Mouse (Mus musculus): Measurements from ENCODE around the gene Il12b. TPM values are rescaled to one million over a fixed set of nuclear protein-coding genes. Genes with fewer than 3 reads are reported as not detected.
"Not testable (repeated sequence)": the region's sequence is repeated elsewhere in the genome, so short reads cannot be mapped to it uniquely, and the experiment has no call there.

Il12b gene
- polyA plus RNA-seq, 1 experiment from 2014 or later: not detected

GRCm38 (mm10) chr11:44425626-44426025, 25.8 kb downstream of the Il12b start:
- ATAC-seq (ENCODE audit: low FRiP score, low TSS enrichment) (no peak), DNase-seq (ENCODE audit: low spot score) (no peak)
- no peak overlapping the region for H3K9ac ChIP-seq (ENCODE audit: low read length)
- no peak overlapping the region for H3K4me3 ChIP-seq (ENCODE audit: low read depth, low read length)
- H3K27me3 ChIP-seq (ENCODE audit: control insufficient read depth, insufficient read depth, low read length): no peaks in the 10 kb centered on the region
- H3K9me3 ChIP-seq (ENCODE audit: control insufficient read depth, low read length): no peaks in the 10 kb centered on the region
- 70% methylated on average over 6 of the region's 6 CpGs for WGBS
- H3K27ac ChIP-seq (replicated peaks): no peak overlapping the region
- H3K4me2 ChIP-seq (replicated peaks; ENCODE audit: low read depth): no peak overlapping the region
- TF ChIP-seq EP300 (optimal IDR thresholded peaks at IDR 0.05) (no peak), CTCF (IDR thresholded peaks at IDR 0.05; ENCODE audit: low read depth) (no peak)
- H3K4me1 ChIP-seq (replicated peaks; ENCODE audit: control insufficient read depth, insufficient read depth): no peaks in the 10 kb centered on the region
- H3K36me3 ChIP-seq (ENCODE audit: control insufficient read depth, insufficient read depth, low read length): no peaks in the 10 kb centered on the region

- H3K27me3 ChIP-seq (ENCODE audit: control insufficient read depth, insufficient read depth, low read length): no peaks in the 10 kb centered on the region
- H3K27ac ChIP-seq (replicated peaks): no peak overlapping the region
- TF ChIP-seq EP300 (optimal IDR thresholded peaks at IDR 0.05) (no peak), CTCF (IDR thresholded peaks at IDR 0.05; ENCODE audit: low read depth) (no peak)
- H3K9ac ChIP-seq (ENCODE audit: low read length): no peak overlapping the region
- no peaks in the 10 kb centered on the region for H3K9me3 ChIP-seq (ENCODE audit: control insufficient read depth, low read length)
- DNase-seq (ENCODE audit: low spot score) (no peak), ATAC-seq (ENCODE audit: low FRiP score, low TSS enrichment) (no peak)
- no peak overlapping the region for H3K4me2 ChIP-seq (replicated peaks; ENCODE audit: low read depth)
- WGBS: 73% methylated on average over 2 of the region's 2 CpGs
- no peaks in the 10 kb centered on the region for H3K36me3 ChIP-seq (ENCODE audit: control insufficient read depth, insufficient read depth, low read length)
- no peak overlapping the region for H3K4me3 ChIP-seq (ENCODE audit: low read depth, low read length)
- no peaks in the 10 kb centered on the region for H3K4me1 ChIP-seq (replicated peaks; ENCODE audit: control insufficient read depth, insufficient read depth)
These were observed 28.1 kb downstream of the Il12b start for GRCm38 (mm10) chr11:44427951-44428350.

DNA sequence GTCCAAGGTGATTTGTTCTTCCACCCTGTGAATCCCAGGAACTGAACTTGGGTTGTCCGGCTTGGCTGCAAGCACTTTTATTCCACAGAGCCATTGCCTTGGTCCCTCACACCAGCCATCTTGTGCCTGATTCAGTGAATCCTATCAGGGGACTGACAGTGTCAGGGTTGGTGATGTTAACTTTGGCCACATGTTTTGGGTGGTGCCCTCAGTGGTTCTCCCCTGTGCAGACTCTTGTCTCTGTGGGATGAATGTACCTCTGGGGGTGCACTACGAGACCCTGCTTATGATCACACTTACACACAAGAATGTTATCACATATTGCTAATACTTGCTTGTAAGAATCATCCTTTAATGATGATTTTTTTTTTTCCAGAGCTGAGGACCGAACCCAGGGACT, 30.2 kb downstream of the Il12b start:
- ATAC-seq (ENCODE audit: low FRiP score, low TSS enrichment) (no peak), DNase-seq (ENCODE audit: low spot score) (no peak)
- Histone ChIP-seq H3K4me3 (ENCODE audit: low read depth, low read length) (no peak overlapping the region), H3K36me3 (ENCODE audit: control insufficient read depth, insufficient read depth, low read length) (no peaks in the 10 kb centered on the region), H3K27ac (replicated peaks) (no peak overlapping the region), H3K9ac (ENCODE audit: low read length) (no peak overlapping the region), H3K4me2 (replicated peaks; ENCODE audit: low read depth) (no peak overlapping the region), H3K27me3 (ENCODE audit: control insufficient read depth, insufficient read depth, low read length) (no peaks in the 10 kb centered on the region), H3K4me1 (replicated peaks; ENCODE audit: control insufficient read depth, insufficient read depth) (no peaks in the 10 kb centered on the region), H3K9me3 (ENCODE audit: control insufficient read depth, low read length) (no peaks in the 10 kb centered on the region)
- no peak for TF ChIP-seq CTCF (IDR thresholded peaks at IDR 0.05; ENCODE audit: low read depth)
- WGBS: 82% methylated on average over 3 of the region's 3 CpGs

- no peaks in the 10 kb centered on the region for H3K9me3 ChIP-seq (ENCODE audit: control insufficient read depth, low read length)
- no peak for TF ChIP-seq CTCF (IDR thresholded peaks at IDR 0.05; ENCODE audit: low read depth)
- no peaks in the 10 kb centered on the region for H3K36me3 ChIP-seq (ENCODE audit: control insufficient read depth, insufficient read depth, low read length)
- 92% methylated on average over 6 of the region's 6 CpGs for WGBS
- ATAC-seq (ENCODE audit: low FRiP score, low TSS enrichment) (no peak), DNase-seq (ENCODE audit: low spot score) (no peak)
- no peak overlapping the region for H3K4me3 ChIP-seq (ENCODE audit: low read depth, low read length)
- no peaks in the 10 kb centered on the region for H3K27me3 ChIP-seq (ENCODE audit: control insufficient read depth, insufficient read depth, low read length)
- H3K27ac ChIP-seq (replicated peaks): no peak overlapping the region
- no peak overlapping the region for H3K4me2 ChIP-seq (replicated peaks; ENCODE audit: low read depth)
- H3K9ac ChIP-seq (ENCODE audit: low read length): no peak overlapping the region
- H3K4me1 ChIP-seq (replicated peaks; ENCODE audit: control insufficient read depth, insufficient read depth): no peaks in the 10 kb centered on the region
These were observed 37.9 kb downstream of the Il12b start for GRCm38 (mm10) chr11:44437786-44438185.

DNA sequence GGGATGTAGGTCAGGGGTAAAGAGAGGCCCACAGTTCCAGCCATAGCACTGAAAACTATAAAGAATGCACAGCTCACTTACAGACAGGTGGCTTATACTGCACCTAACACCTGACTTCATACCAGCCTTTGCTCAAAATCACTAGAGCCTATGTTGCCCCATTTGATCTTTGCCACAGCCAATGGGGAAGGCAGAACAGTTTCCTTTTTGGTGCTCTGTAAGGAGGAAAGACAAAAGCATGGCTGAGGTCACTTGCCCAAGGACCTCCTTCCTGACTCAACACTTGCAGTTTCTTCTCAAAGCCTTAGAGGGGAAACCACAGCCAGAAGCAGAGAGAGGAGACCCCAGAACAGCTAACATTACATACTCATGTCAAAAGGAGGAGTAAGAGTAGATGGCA, 51.2 kb downstream of the Il12b start:
- ATAC-seq (ENCODE audit: low FRiP score, low TSS enrichment) (no peak), DNase-seq (ENCODE audit: low spot score) (no peak)
- no peaks in the 10 kb centered on the region for H3K27me3 ChIP-seq (ENCODE audit: control insufficient read depth, insufficient read depth, low read length)
- no peak overlapping the region for H3K4me3 ChIP-seq (ENCODE audit: low read depth, low read length)
- no peak overlapping the region for H3K27ac ChIP-seq (replicated peaks)
- H3K4me2 ChIP-seq (replicated peaks; ENCODE audit: low read depth): no peak overlapping the region
- no peaks in the 10 kb centered on the region for H3K9me3 ChIP-seq (ENCODE audit: control insufficient read depth, low read length)
- H3K36me3 ChIP-seq (ENCODE audit: control insufficient read depth, insufficient read depth, low read length): peaks cover 4% of the 10 kb centered on the region; the same call in 1 of the 2 replicates
- H3K4me1 ChIP-seq (replicated peaks; ENCODE audit: control insufficient read depth, insufficient read depth): no peaks in the 10 kb centered on the region
- H3K9ac ChIP-seq (ENCODE audit: low read length): no peak overlapping the region
- no peak for TF ChIP-seq CTCF (IDR thresholded peaks at IDR 0.05; ENCODE audit: low read depth)
- TF ChIP-seq EP300 (optimal IDR thresholded peaks at IDR 0.05): no peak

- H3K27me3 ChIP-seq (ENCODE audit: control insufficient read depth, insufficient read depth, low read length); H3K4me2 ChIP-seq (replicated peaks; ENCODE audit: low read depth); H3K9me3 ChIP-seq (ENCODE audit: control insufficient read depth, low read length); DNase-seq (ENCODE audit: low spot score); H3K27ac ChIP-seq (replicated peaks); H3K36me3 ChIP-seq (ENCODE audit: control insufficient read depth, insufficient read depth, low read length); H3K4me1 ChIP-seq (replicated peaks; ENCODE audit: control insufficient read depth, insufficient read depth); ATAC-seq (ENCODE audit: low FRiP score, low TSS enrichment); H3K9ac ChIP-seq (ENCODE audit: low read length); H3K4me3 ChIP-seq (ENCODE audit: low read depth, low read length): not testable (repeated sequence)
- WGBS: 89% methylated on average over 5 of the region's 5 CpGs
These were observed 52.2 kb downstream of the Il12b start for GRCm38 (mm10) chr11:44452016-44452415.
